Mouse (Mus musculus): ENCODE data around the gene Dnajc17. TPM values are rescaled to one million over a fixed set of nuclear protein-coding genes. Genes with fewer than 3 reads are reported as not detected.

The Dnajc17 gene
- total and polyA plus RNA-seq, 3 experiments, result 14.7 to 15.8 TPM; not detected in 1

GRCm38 (mm10) chr2:119247904-119248303 is 39.3 kb upstream of the Dnajc17 start:
- peaks cover 0 to 4% of the 10 kb centered on the region in 2 experiments; a peak in 2 of 4 replicates for H3K36me3 ChIP-seq (ENCODE audit: control insufficient read depth in 1 of 2, insufficient read depth in 2 of 2, low read length in 2 of 2)
- peaks cover 0 to 9% of the 10 kb centered on the region in 2 experiments; a peak in 2 of 4 replicates for H3K4me1 ChIP-seq (ENCODE audit: control insufficient read depth in 1 of 2, insufficient read depth in 2 of 2, low read length in 2 of 2)
- no peaks in the 10 kb centered on the region for H3K9me3 ChIP-seq (replicated peaks; ENCODE audit: insufficient read depth, low read length)
- H3K27me3 ChIP-seq (ENCODE audit: control insufficient read depth in 1 of 2, insufficient read depth in 2 of 2, low read length in 2 of 2), result no peaks in the 10 kb centered on the region
- no peaks in the 10 kb centered on the region for H3K79me2 ChIP-seq (ENCODE audit: control insufficient read depth, insufficient read depth, low read length, poor library complexity)
- H3K9ac ChIP-seq (ENCODE audit: control insufficient read depth, low read depth, low read length, poor library complexity, severe bottlenecking), result no peak overlapping the region
- no peak overlapping the region for H3K27ac ChIP-seq (ENCODE audit: control insufficient read depth, low read depth, low read length)
- H3K4me3 ChIP-seq (ENCODE audit: control insufficient read depth in 1 of 2, insufficient read depth in 1 of 2, low read depth in 2 of 2, low read length in 2 of 2), result no peak overlapping the region
- TF ChIP-seq MAZ (IDR thresholded peaks at IDR 0.05; ENCODE audit: low read depth, low read length) (no peak), CTCF (IDR thresholded peaks at IDR 0.05 in 2 of 3, conservative IDR thresholded peaks at IDR 0.05 in 1 of 3; ENCODE audit: control insufficient read depth in 1 of 3, insufficient read depth in 1 of 3, low read depth in 2 of 3, low read length in 3 of 3, poor library complexity in 1 of 3, severe bottlenecking in 1 of 3) (no peak), JUND (IDR thresholded peaks at IDR 0.05; ENCODE audit: low read depth, low read length) (no peak), KAT2A (conservative IDR thresholded peaks at IDR 0.05; ENCODE audit: low read depth, low read length) (no peak), POLR2AphosphoS2 (IDR thresholded peaks at IDR 0.05; ENCODE audit: low read length) (no peak), MYB (IDR thresholded peaks at IDR 0.05; ENCODE audit: low read depth, low read length) (no peak), E2F4 (IDR thresholded peaks at IDR 0.05; ENCODE audit: borderline replicate concordance, low read depth, low read length) (no peak), SIN3A (IDR thresholded peaks at IDR 0.05; ENCODE audit: low read length) (no peak), SMC3 (IDR thresholded peaks at IDR 0.05; ENCODE audit: low read depth, low read length) (no peak), TCF12 (IDR thresholded peaks at IDR 0.05; ENCODE audit: low read depth, low read length) (no peak), CHD2 (IDR thresholded peaks at IDR 0.05; ENCODE audit: low read length) (no peak), ZKSCAN1 (IDR thresholded peaks at IDR 0.05; ENCODE audit: low read depth, low read length) (no peak), ETS1 (IDR thresholded peaks at IDR 0.05; ENCODE audit: low read depth, low read length) (no peak), TBP (IDR thresholded peaks at IDR 0.05; ENCODE audit: low read depth, low read length) (no peak), UBTF (IDR thresholded peaks at IDR 0.05; ENCODE audit: borderline replicate concordance, insufficient read depth, low read depth, low read length) (no peak), TAL1 (IDR thresholded peaks at IDR 0.05; ENCODE audit: low read length) (no peak), ZC3H11A (IDR thresholded peaks at IDR 0.05; ENCODE audit: low read depth, low read length) (no peak)
- no peak for DNase-seq (ENCODE audit: low read depth, low spot score)

GRCm38 (mm10) chr2:119245246-119245645 is 36.7 kb upstream of the Dnajc17 start:
- TF ChIP-seq SIN3A (IDR thresholded peaks at IDR 0.05; ENCODE audit: low read length), result no peak
- TF ChIP-seq GATA1 (IDR thresholded peaks at IDR 0.05; ENCODE audit: low read depth, low read length), result no peak
- no peak for TF ChIP-seq TAL1 (IDR thresholded peaks at IDR 0.05; ENCODE audit: low read length)
- no peak for TF ChIP-seq RCOR1 (IDR thresholded peaks at IDR 0.05; ENCODE audit: low read depth, low read length)
- TF ChIP-seq ELF1 (IDR thresholded peaks at IDR 0.05; ENCODE audit: low read depth, low read length), result no peak
- no peak for TF ChIP-seq GABPA (IDR thresholded peaks at IDR 0.05; ENCODE audit: low read depth, low read length)
- no peak for TF ChIP-seq NELFE (IDR thresholded peaks at IDR 0.05; ENCODE audit: low read depth, low read length)
- no peak for TF ChIP-seq MAX (IDR thresholded peaks at IDR 0.05; ENCODE audit: low read length)
- no peak for TF ChIP-seq JUND (IDR thresholded peaks at IDR 0.05; ENCODE audit: low read depth, low read length)
- no peak for TF ChIP-seq MYB (IDR thresholded peaks at IDR 0.05; ENCODE audit: low read depth, low read length)
- TF ChIP-seq USF2 (IDR thresholded peaks at IDR 0.05; ENCODE audit: borderline replicate concordance in 1 of 2, insufficient read depth in 1 of 2, low read depth in 1 of 2, low read length in 2 of 2), result no peak
- TF ChIP-seq KAT2A (conservative IDR thresholded peaks at IDR 0.05; ENCODE audit: low read depth, low read length), result no peak
- TF ChIP-seq MXI1 (IDR thresholded peaks at IDR 0.05; ENCODE audit: low read depth, low read length), result no peak
- no peak for TF ChIP-seq HCFC1 (IDR thresholded peaks at IDR 0.05; ENCODE audit: low read depth, low read length)
- no peak for TF ChIP-seq USF1 (IDR thresholded peaks at IDR 0.05; ENCODE audit: low read depth, low read length)
- TF ChIP-seq MYC (IDR thresholded peaks at IDR 0.05; ENCODE audit: low read depth, low read length), result no peak
- no peak for TF ChIP-seq BHLHE40 (IDR thresholded peaks at IDR 0.05; ENCODE audit: borderline replicate concordance, low read depth, low read length)
- no peak for TF ChIP-seq MEF2A (IDR thresholded peaks at IDR 0.05; ENCODE audit: extremely low read depth, insufficient replicate concordance, low read depth, low read length, poor library complexity, severe bottlenecking)
- TF ChIP-seq ETS1 (IDR thresholded peaks at IDR 0.05; ENCODE audit: low read depth, low read length), result no peak
- Histone ChIP-seq H3K27me3 (ENCODE audit: control insufficient read depth in 1 of 2, insufficient read depth in 2 of 2, low read length in 2 of 2) (no peaks in the 10 kb centered on the region), H3K79me2 (ENCODE audit: control insufficient read depth, insufficient read depth, low read length, poor library complexity) (no peaks in the 10 kb centered on the region), H3K4me3 (ENCODE audit: control insufficient read depth in 1 of 2, insufficient read depth in 1 of 2, low read depth in 2 of 2, low read length in 2 of 2) (no peak overlapping the region), H3K27ac (ENCODE audit: control insufficient read depth, low read depth, low read length) (no peak overlapping the region), H3K9me3 (replicated peaks; ENCODE audit: insufficient read depth, low read length) (no peaks in the 10 kb centered on the region), H3K9ac (ENCODE audit: control insufficient read depth, low read depth, low read length, poor library complexity, severe bottlenecking) (no peak overlapping the region), H3K4me1 (ENCODE audit: control insufficient read depth in 1 of 2, insufficient read depth in 2 of 2, low read length in 2 of 2) (peaks cover 3 to 13% of the 10 kb centered on the region in 2 experiments; a peak in 3 of 4 replicates), H3K36me3 (ENCODE audit: control insufficient read depth in 1 of 2, insufficient read depth in 2 of 2, low read length in 2 of 2) (peaks cover 0 to 6% of the 10 kb centered on the region in 2 experiments; a peak in 2 of 4 replicates)
- DNase-seq (ENCODE audit: low read depth, low spot score), result no peak

Data from MEL (cell line).